Mouse (Mus musculus) hindbrain, embryonic 16.5 days (tissue): ENCODE measurements around the gene Olfr1278. TPM values are rescaled to one million over a fixed set of nuclear protein-coding genes. Genes with fewer than 3 reads are reported as not detected.

ENCODE experiments used
- polyA plus RNA-seq: library from polyadenylated mRNA; unstranded; fragments of >200 nt; fragmentation: Nextera tagmentation; extraction: Ambion mirVana; gene quantifications from 2 replicates; pipeline ENCODE4 v1.2.1, GENCODE M21; 2015

The Olfr1278 gene
- polyA plus RNA-seq, 1 experiment from 2014 or later = not detected

Other genes starting within 250 kb of the Olfr1278 start
- not detected in 2 replicates for gene Gm13941, start 184.2 kb upstream of the Olfr1278 start, polyA plus RNA-seq
- gene Gm15130, start 137.2 kb upstream of the Olfr1278 start, polyA plus RNA-seq = not detected in 2 replicates
- gene 4930430A15Rik, start 60.5 kb upstream of the Olfr1278 start, polyA plus RNA-seq = not detected in 2 replicates
- gene Olfr1275, start 54.9 kb upstream of the Olfr1278 start, polyA plus RNA-seq = not detected in 2 replicates
- gene Olfr1276, start 35.6 kb upstream of the Olfr1278 start, polyA plus RNA-seq = not detected in 2 replicates
- gene Olfr1277, start 16.0 kb upstream of the Olfr1278 start, polyA plus RNA-seq = not detected in 2 replicates
- gene Olfr1279, start 10.5 kb downstream of the Olfr1278 start, polyA plus RNA-seq = not detected in 2 replicates
- gene Olfr1280, start 23.9 kb downstream of the Olfr1278 start, polyA plus RNA-seq = not detected in 2 replicates
- gene Olfr1281, start 36.4 kb downstream of the Olfr1278 start, polyA plus RNA-seq = not detected in 2 replicates
- gene Olfr1282, start 45.9 kb downstream of the Olfr1278 start, polyA plus RNA-seq = not detected in 2 replicates
- gene Olfr1283, start 76.7 kb downstream of the Olfr1278 start, polyA plus RNA-seq = not detected in 2 replicates
- gene Olfr1284, start 85.4 kb downstream of the Olfr1278 start, polyA plus RNA-seq = not detected in 2 replicates
- gene Olfr1286, start 133.0 kb downstream of the Olfr1278 start, polyA plus RNA-seq = not detected in 2 replicates
- not detected in 2 replicates for gene Olfr1287, start 159.0 kb downstream of the Olfr1278 start, polyA plus RNA-seq
- gene Olfr1288, start 184.0 kb downstream of the Olfr1278 start, polyA plus RNA-seq = not detected in 2 replicates
- gene Olfr1289, start 190.7 kb downstream of the Olfr1278 start, polyA plus RNA-seq = not detected in 2 replicates
- not detected in 2 replicates for gene Olfr1290, start 203.7 kb downstream of the Olfr1278 start, polyA plus RNA-seq
- not detected in 2 replicates for gene Olfr1291-ps1, start 207.0 kb downstream of the Olfr1278 start, polyA plus RNA-seq
- gene Olfr1293-ps, start 235.1 kb downstream of the Olfr1278 start, polyA plus RNA-seq = not detected in 2 replicates